Mouse (Mus musculus) layer of hippocampus, postnatal 10 days (tissue): ENCODE measurements around the gene Ank. TPM values are rescaled to one million over a fixed set of nuclear protein-coding genes. Genes with fewer than 3 reads are reported as not detected.

Experiments used
- DNase-seq, 2 experiments: peaks; one replicate each; pipeline ENCODE4 v3.0.0; 2021; ENCODE audit warnings: low spot score in 2 of 2
- total RNA-seq, 2 experiments: library from RNA; stranded (reverse); gene quantifications; 2 replicates each; pipeline ENCODE4 v1.2.3; 2021

Gene Ank
- total RNA-seq, 2 experiments from 2014 or later = 124 to 138 TPM

DNA sequence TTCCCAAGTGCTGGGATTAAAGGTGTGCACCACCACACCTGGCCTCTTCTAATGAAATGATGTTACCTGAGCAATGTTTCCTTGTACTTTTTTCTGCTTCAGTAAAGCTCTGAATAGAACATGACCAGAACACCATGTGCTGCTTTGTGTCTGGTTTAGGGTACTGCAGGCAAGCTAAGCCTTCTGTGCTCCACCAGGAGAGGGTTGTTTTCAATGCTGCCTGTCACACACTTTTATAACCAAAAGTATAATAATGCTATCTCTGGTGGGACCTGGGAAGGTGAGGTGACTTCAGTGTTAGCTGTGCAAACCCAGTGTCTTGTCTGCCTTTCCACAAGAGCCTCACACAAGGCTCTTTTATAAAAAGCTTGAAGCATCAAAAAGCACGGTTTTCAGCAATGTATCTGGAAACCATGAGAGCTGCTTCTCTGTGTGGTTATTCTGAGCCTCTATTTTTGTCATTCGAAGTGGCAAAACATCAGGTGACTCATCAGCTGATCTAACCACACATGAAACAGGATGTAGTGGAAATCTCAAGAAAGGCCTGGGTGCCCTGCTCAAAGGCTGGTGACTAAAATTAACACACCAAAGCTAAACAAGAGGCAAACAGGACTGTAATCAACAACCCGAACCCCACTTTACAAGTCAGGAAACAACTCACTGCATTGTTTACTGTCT is 130.1 kb downstream of the Ank start:
- no peak for DNase-seq

DNA sequence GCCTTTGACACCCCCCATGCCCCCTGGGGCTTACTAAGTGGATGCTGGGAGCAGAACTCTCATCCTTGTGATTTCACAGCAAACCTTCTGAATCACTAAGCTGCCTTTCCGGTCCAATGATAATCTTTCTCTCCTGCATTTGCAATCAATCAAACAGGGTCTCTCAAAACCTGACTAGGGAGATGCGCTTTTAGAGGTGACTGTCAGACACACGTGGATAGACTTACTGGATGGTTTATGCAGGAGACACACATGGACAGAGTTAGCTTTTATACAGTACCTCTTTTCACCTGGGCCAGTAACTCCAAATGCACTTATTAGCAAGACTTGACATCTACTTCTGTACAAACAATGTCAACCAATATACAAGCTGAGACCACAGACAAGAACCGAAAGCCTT is 131.0 kb downstream of the Ank start:
- no peak for DNase-seq

- DNase-seq = no peak
These were observed 132.4 kb downstream of the Ank start for GRCm38 (mm10) chr15:27598786-27599385.

GRCm38 (mm10) chr15:27600524-27600923 is 134.0 kb downstream of the Ank start:
- DNase-seq = no peak

GRCm38 (mm10) chr15:27604558-27604957 is 138.1 kb downstream of the Ank start:
- DNase-seq = no peak

GRCm38 (mm10) chr15:27605252-27605651 is 138.8 kb downstream of the Ank start:
- DNase-seq = no peak

GRCm38 (mm10) chr15:27609554-27609953 is 143.1 kb downstream of the Ank start:
- no peak for DNase-seq

GRCm38 (mm10) chr15:27612533-27613221 is 146.2 kb downstream of the Ank start:
- DNase-seq = peak; percentile 71 to 79

DNA sequence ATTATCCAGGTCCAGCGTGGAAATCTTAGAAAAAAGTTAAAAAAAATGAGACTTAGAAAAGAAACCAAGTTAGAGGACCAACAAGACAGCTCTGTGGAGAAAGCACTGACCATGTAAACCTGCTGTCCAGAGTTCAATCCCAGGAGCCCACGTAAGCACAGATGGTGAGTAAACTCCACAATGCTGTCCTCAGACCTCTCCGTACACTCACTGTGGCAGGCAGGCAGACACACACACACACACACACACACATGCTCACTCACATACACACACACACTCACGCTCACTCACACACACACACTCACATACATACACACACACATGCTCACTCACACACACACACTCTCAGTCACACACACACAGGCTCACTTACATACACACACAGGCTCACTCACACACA is 146.8 kb downstream of the Ank start:
- DNase-seq = no peak

GRCm38 (mm10) chr15:27616159-27616558 is 149.7 kb downstream of the Ank start:
- peak in 1 of 2 experiments; percentile 39 for DNase-seq

- DNase-seq = no peak
These were observed 150.8 kb downstream of the Ank start for GRCm38 (mm10) chr15:27617227-27617626.

DNA sequence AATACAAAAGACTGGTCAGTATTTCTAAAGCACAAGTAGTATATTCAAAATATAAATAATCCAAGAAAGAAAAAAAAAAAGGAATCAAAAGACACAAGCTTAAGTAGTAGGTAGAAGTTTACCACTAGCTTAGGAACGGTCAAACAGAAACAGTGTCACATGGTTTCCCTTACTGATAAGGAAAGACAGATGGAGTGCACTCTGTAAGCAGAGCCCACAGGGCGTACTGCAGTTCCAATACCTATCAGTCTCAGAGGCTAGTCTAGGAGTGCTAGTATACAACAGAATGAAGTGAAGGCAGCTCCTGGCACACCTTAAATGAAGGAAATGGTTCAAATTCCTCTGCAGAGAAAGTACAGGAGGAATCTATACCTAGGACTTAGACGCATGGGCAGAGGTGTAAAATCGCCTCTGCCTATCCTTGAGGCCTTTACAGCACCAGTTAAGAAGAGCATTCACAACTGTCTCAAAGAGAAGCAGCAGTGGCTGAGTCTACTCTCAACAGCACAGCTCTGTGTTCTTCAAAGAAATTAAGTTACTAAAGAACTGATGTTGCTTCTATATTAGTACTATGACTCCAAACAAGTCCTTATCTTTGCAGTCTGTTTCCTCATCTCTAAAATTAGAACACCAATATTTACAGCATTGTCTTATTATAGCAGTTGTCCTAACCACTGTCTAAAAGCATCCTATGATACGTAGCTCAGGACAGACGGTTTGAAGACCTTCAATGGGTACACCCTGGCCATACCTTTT is 152.5 kb downstream of the Ank start:
- DNase-seq = no peak

- no peak for DNase-seq
These were observed 153.2 kb downstream of the Ank start for GRCm38 (mm10) chr15:27619683-27620082.

GRCm38 (mm10) chr15:27620475-27621185 is 154.2 kb downstream of the Ank start:
- DNase-seq = no peak

- no peak for DNase-seq
These were observed 156.8 kb downstream of the Ank start for GRCm38 (mm10) chr15:27623286-27623685.

DNA sequence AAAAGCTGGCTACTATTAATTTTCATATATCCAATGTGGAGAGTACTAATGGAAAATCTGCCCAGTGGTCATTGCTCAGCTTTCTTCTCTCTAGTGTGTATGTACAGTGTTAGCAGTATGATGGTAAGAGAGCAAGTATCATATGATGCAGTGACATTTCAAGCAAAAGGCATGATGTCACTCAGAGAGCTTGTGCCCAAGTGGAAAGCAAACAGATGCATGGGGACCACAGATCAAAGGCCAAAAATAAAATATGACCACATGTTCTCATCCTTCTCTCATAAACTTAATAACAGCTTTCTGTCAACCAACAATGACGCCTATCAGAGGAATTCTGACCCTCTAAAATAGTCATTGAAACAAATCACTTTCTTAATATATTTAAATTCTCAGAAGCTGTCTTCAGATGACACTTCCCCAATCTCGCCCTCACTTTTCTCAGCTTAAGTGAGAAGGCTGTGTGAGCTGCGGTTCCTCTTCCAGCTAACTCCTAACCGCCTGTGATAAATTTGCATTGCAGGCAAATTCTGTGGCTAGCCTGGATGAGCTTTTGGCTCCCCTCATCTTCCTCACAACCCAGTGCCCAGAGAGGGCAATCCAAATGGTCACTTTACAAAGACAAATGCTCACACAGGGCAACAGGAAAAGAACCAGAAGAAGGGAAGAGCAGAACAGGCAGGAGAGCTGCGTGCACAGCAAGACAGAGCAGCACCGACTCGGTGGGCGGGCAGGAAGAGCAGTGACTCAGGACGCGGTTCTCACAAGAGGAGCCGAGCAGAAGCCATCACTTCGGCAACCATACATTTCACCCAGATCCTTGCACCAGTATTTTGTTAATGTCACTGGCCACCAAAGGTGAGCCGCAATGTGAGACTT is 158.8 kb downstream of the Ank start:
- no peak for DNase-seq

GRCm38 (mm10) chr15:27625890-27626255 is 159.4 kb downstream of the Ank start:
- no peak for DNase-seq

DNA sequence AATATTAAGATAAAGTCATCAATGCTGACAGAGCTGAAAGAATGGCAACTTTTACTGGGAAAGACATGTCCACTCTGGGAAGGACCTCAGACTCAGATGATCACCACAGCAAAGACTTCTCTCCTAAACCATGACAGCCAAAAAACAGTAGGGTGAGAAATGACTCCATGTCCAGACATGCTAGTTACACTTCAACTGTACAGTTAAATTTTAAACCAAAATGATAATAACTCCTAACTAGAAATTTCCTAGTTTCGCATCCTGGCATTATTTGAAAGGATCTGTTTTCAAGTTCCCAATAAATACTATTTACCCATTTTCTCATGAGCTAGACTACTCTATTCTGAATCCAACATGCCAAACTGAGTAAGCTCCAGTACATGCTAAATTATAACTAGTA is 159.8 kb downstream of the Ank start:
- DNase-seq = no peak

DNA sequence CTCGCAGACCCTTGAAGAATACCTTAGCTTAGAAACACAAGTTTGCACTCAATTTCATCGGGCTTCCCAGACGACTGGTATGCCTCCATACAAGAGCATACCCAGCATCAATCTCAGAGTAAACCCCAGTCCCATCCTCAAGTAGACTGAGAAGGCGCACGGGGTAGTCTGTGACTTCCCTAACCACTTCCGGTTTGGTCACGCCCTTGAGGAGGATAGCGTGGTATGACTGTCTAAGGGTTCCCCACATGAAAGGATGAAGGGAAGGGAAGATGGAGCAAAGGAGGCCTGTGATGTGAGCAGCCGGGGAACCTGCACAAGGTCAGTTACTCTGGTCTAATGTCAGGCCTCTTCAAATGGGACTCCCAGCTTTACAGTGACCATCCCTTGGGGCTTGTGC is 161.3 kb downstream of the Ank start:
- DNase-seq = no peak

DNA sequence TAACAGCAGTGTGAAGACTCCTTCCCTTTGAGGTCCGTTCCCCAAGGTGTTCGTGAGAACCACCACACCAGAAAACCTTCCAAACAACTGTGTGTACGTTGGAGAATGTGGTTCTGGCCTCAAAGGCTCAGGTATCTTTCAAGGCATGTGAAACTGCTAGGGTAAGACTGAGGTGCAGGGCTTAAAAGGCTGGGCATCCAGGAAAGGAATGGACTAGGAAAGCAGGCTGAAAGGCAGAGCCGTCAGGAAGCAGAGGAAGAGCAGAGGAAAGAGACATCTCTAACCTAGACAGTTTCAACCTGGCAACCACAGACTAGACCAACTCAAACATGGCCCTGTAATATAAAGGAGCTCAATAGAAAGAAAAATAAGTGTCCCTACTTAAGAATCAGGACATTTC is 162.6 kb downstream of the Ank start:
- no peak for DNase-seq
